ENCODE assay signal across 8 mouse cellular contexts in genomic region chr13:10360199-10360694, GRCm38 (mm10). TPM values are rescaled to one million over a fixed set of nuclear protein-coding genes. Genes with fewer than 3 reads are reported as not detected.
DNase-seq lines count a peak whose midpoint lies in the region; ATAC-seq and TF ChIP-seq lines count a peak whose summit lies in the region.

No protein-coding gene starts in this region.

- TF ChIP-seq POLR2A in cortical plate, adult 2 months (IDR thresholded peaks at IDR 0.05; ENCODE audit: extremely low read depth, insufficient read depth, low read length): no peak
- no peak for TF ChIP-seq POLR2A in small intestine, adult 2 months (IDR thresholded peaks at IDR 0.05; ENCODE audit: low read depth, low read length)

- H3K27ac ChIP-seq in cortical plate, adult 2 months (ENCODE audit: insufficient read depth, low read length): peak overlapping the region; percentile 52
- no peak overlapping the region for H3K27ac ChIP-seq in heart, embryonic 14.5 days (replicated peaks in 1 of 2; ENCODE audit: control insufficient read depth in 1 of 2, insufficient read depth in 1 of 2, low read depth in 2 of 2, low read length in 2 of 2)
- H3K27ac ChIP-seq in small intestine, adult 2 months (ENCODE audit: insufficient read depth, low read depth, low read length): 0 out of 2 replicates have a peak overlapping the region, but pooled peaks have one; percentile 18

- H3K4me1 ChIP-seq in cortical plate, adult 2 months (ENCODE audit: control insufficient read depth, insufficient read depth, low read length): no peaks in the 10 kb centered on the region
- peaks cover 3 to 5% of the 10 kb centered on the region in 2 experiments; a peak in 1 of 4 replicates for H3K4me1 ChIP-seq in heart, embryonic 14.5 days (ENCODE audit: control insufficient read depth in 2 of 2, insufficient read depth in 2 of 2, low read length in 2 of 2)
- H3K4me1 ChIP-seq in small intestine, adult 2 months (ENCODE audit: control insufficient read depth, insufficient read depth, insufficient read length, low read length): peaks cover 6% of the 10 kb centered on the region; the same call in 1 of the 2 replicates

- TF ChIP-seq CTCF in cortical plate, adult 2 months (IDR thresholded peaks at IDR 0.05; ENCODE audit: extremely low read depth, insufficient read depth, low read length): no peak
- TF ChIP-seq CTCF in small intestine, adult 2 months (IDR thresholded peaks at IDR 0.05; ENCODE audit: extremely low read depth, insufficient read length, insufficient replicate concordance, low read depth, low read length): no peak

- peaks cover 36% of the 10 kb centered on the region for H3K27me3 ChIP-seq in heart, embryonic 14.5 days (ENCODE audit: control insufficient read depth, insufficient read depth, low read length)
- H3K27me3 ChIP-seq in small intestine, adult 2 months (ENCODE audit: control insufficient read depth, insufficient read depth, low read length): peaks cover 3% of the 10 kb centered on the region; the same call in 1 of the 2 replicates

- H3K36me3 ChIP-seq in heart, embryonic 14.5 days (ENCODE audit: control insufficient read depth, insufficient read depth, low read length): no peaks in the 10 kb centered on the region
- H3K36me3 ChIP-seq in small intestine, adult 2 months (ENCODE audit: control insufficient read depth, insufficient read depth, low read length): no peaks in the 10 kb centered on the region

- DNase-seq in left cerebral cortex, adult 18-20 months (ENCODE audit: low spot score in 2 of 2): peak; percentile 22 to 44
- DNase-seq in left cerebral cortex, adult 11 months (ENCODE audit: low spot score): no peak
- DNase-seq in layer of hippocampus, postnatal 10 days (ENCODE audit: low spot score in 2 of 2): peak; percentile 23 to 51
- peak; percentile 15 to 33 for DNase-seq in lung, postnatal 4 days
- no peak for DNase-seq in urinary bladder, postnatal 4 days (ENCODE audit: low spot score in 2 of 2)

- H3K9ac ChIP-seq in heart, embryonic 14.5 days (ENCODE audit: low read length): peak overlapping the region; percentile 60

- peak overlapping the region; percentile 97 for H3K4me2 ChIP-seq in heart, embryonic 14.5 days (ENCODE audit: low read length)

- H3K9me3 ChIP-seq in heart, embryonic 14.5 days (ENCODE audit: control insufficient read depth, low read length): no peaks in the 10 kb centered on the region

- under 1% methylated on average over 48 of the region's 60 CpGs for WGBS in heart, embryonic 14.5 days
- WGBS in small intestine, adult 2 months: 1% methylated on average over 60 of the region's 60 CpGs

- H3K4me3 ChIP-seq in cortical plate, adult 2 months (ENCODE audit: insufficient read depth, low read length): peak overlapping the region; percentile 74
- peak overlapping the region; percentile 53 to 58 for H3K4me3 ChIP-seq in heart, embryonic 14.5 days (ENCODE audit: control insufficient read depth in 1 of 2, insufficient read depth in 1 of 2, low read depth in 1 of 2, low read length in 2 of 2)
- H3K4me3 ChIP-seq in small intestine, adult 2 months (ENCODE audit: low read depth, low read length): peak overlapping the region; percentile 60

- peak; percentile 54; the same call in 1 of the 2 replicates for ATAC-seq in heart, embryonic 14.5 days (ENCODE audit: insufficient number of reproducible peaks, insufficient read depth, low FRiP score, low read depth)

RNA-seq across cellular contexts. Expression of gene Chrm3, which starts 0.4 kb away (rescaled TPM):
- 10 to 100 TPM; 46.4 to 49.6 TPM for total RNA-seq in left cerebral cortex, adult 18-20 months (2021)
- 36.0 and 45.8 TPM in 2 replicates for polyA plus RNA-seq in cortical plate, adult 2 months (2012; rRNA removed)
- polyA plus RNA-seq in heart, embryonic 14.5 days (2014; fragmentation: Nextera tagmentation; extraction: Ambion mirVana): 0.86 and 1.2 TPM in 2 replicates
- 10 to 100 TPM; 42.4 to 49.2 TPM for total RNA-seq in layer of hippocampus, postnatal 10 days (2021)
- 2.6 and 3.5 TPM in 2 replicates for polyA plus RNA-seq in small intestine, adult 2 months (2012; rRNA removed)

Comparison
In these comparisons a context has a peak if more than half of its experiments do, and no peak if none do; other contexts are left out.
1. DNase-seq: peak in left cerebral cortex, adult 18-20 months (2 of 2), layer of hippocampus, postnatal 10 days (2 of 2) and lung, postnatal 4 days (2 of 2); none in left cerebral cortex, adult 11 months (single experiment) and urinary bladder, postnatal 4 days (0 of 2).
2. H3K27ac ChIP-seq: peak in cortical plate, adult 2 months (single experiment) and small intestine, adult 2 months (single experiment); none in heart, embryonic 14.5 days (0 of 2).
3. Peak in every context shown above with its lines, with median percentiles within 50 percentile points of each other: H3K4me3 ChIP-seq.